Mouse (Mus musculus) heart, adult 18-20 months (tissue): ENCODE results near the gene Cd34. TPM values are rescaled to one million over a fixed set of nuclear protein-coding genes. Genes with fewer than 3 reads are reported as not detected.

Source experiments
- DNase-seq, 2 experiments: peaks; one replicate each; pipeline ENCODE4 v3.0.0; 2021 to 2022; ENCODE audit warnings: mixed read lengths in 1 of 2
- total RNA-seq, 2 experiments: library from RNA; stranded (reverse); gene quantifications; 2 replicates each; pipeline ENCODE4 v1.2.3; 2021

The Cd34 gene
- total RNA-seq, 2 experiments from 2014 or later: 76.1 to 78.5 TPM

- no peak for DNase-seq
These were observed 67.6 kb downstream of the Cd34 start for GRCm38 (mm10) chr1:195006267-195006666.

Other genes with a start within 250 kb of the Cd34 start
- gene Cd46, start 153.4 kb downstream of the Cd34 start, total RNA-seq: under 1 TPM; 0.57 to 0.65 TPM
- gene Cr1l, start 192.8 kb downstream of the Cd34 start, total RNA-seq: 10 to 100 TPM; 63.6 to 73.5 TPM
- 1 to 10 TPM in 1 of 2 experiments, under 1 TPM in 1; 0.67 to 5.6 TPM for gene Cr2, start 237.9 kb downstream of the Cd34 start, total RNA-seq